8 mouse cellular contexts compared by ENCODE assay signal in the genomic region with DNA sequence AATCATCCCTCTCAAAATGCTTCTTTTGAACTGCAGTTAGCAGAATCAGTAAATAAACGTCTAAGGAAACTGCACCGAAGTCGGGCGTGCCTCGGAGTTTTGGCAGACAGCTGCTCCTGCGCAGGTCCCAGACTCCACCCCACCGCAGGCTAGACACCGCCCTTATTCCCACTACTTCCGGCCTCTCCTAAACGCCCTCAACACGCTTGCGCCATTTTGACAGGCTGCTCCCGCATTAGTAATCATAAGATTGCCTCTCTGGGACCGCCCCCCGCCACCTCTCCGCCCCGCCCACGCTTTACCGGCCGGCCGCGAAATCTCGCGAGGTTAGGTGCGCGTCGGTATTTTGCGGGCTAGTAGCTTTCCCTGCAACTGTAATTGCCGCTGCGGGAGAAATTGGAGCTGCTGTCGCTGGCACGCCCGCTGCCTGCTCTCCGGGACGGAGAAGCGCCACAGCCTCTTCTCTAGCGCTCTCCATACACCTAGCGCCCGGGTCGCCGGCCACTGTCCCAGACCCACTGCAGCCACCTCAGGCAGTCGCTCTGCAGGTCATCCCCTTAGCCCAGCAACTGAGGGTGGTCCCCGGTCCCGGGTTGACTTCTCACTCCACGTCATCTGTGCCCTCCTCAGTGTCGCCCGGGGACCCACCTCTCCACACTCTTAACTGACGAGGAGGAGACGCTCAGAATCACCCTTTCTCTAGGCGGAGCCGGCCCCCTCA. TPM values are rescaled to one million over a fixed set of nuclear protein-coding genes. Genes with fewer than 3 reads are reported as not detected.
DNase-seq lines count a peak whose midpoint lies in the region; ATAC-seq and TF ChIP-seq lines count a peak whose summit lies in the region.

A gene (plus strand): TSS at position 330 of the 721 bp plus-strand sequence.

- peaks cover 14% of the 10 kb centered on the region for H3K79me3 ChIP-seq in C2C12 (ENCODE audit: low read depth)

- peak within 1 kb of the TSS; percentile 86 for H3K27ac ChIP-seq in heart, embryonic 11.5 days (ENCODE audit: low read depth, low read length)
- H3K27ac ChIP-seq in kidney, embryonic 16.5 days (ENCODE audit: low read length), result peak within 1 kb of the TSS; percentile 78
- H3K27ac ChIP-seq in liver, adult 2 months (replicated peaks; ENCODE audit: insufficient read depth, low read depth, low read length), result peak within 1 kb of the TSS; percentile 75

- peak; percentile 98 for ATAC-seq in heart, embryonic 11.5 days (replicated peaks; ENCODE audit: insufficient number of reproducible peaks, low FRiP score, low TSS enrichment)
- peak; percentile 99 for ATAC-seq in kidney, embryonic 16.5 days (ENCODE audit: low FRiP score, low TSS enrichment)

- H3K79me2 ChIP-seq in C2C12 (ENCODE audit: control insufficient read depth, insufficient read depth), result peaks cover 45% of the 10 kb centered on the region
- no peaks in the 10 kb centered on the region for H3K79me2 ChIP-seq in liver, adult 2 months (ENCODE audit: control insufficient read depth, insufficient read depth, low read length)
- H3K79me2 ChIP-seq in myocyte (ENCODE audit: control insufficient read depth, insufficient read depth), result peaks cover 39% of the 10 kb centered on the region

- peaks cover 9% of the 10 kb centered on the region for H3K4me1 ChIP-seq in erythroblast, embryonic 14.5 days (ENCODE audit: control insufficient read depth)
- no peaks in the 10 kb centered on the region for H3K4me1 ChIP-seq in heart, embryonic 11.5 days (ENCODE audit: control insufficient read depth, insufficient read depth, low read length)
- H3K4me1 ChIP-seq in kidney, embryonic 16.5 days (ENCODE audit: insufficient read depth, low read length), result no peaks in the 10 kb centered on the region
- H3K4me1 ChIP-seq in liver, adult 2 months (ENCODE audit: control insufficient read depth, insufficient read depth, low read length), result no peaks in the 10 kb centered on the region; the same call in 1 of the 2 replicates

- DNase-seq in brain, embryonic 14.5 days (ENCODE audit: low read depth), result peak; percentile 97
- DNase-seq in liver, adult 2 months (ENCODE audit: extremely low read depth, low read depth, low spot score), result peak; percentile 89
- peak; percentile 92 for DNase-seq in splenic B cell, adult 2 months (ENCODE audit: low read depth, low spot score)

- H3K27me3 ChIP-seq in C2C12 (ENCODE audit: control insufficient read depth, insufficient read depth, insufficient read length), result no peaks in the 10 kb centered on the region
- peaks cover 8% of the 10 kb centered on the region for H3K27me3 ChIP-seq in erythroblast, embryonic 14.5 days (ENCODE audit: control insufficient read depth)
- H3K27me3 ChIP-seq in heart, embryonic 11.5 days (ENCODE audit: control insufficient read depth, insufficient read depth, low read length), result no peaks in the 10 kb centered on the region
- H3K27me3 ChIP-seq in kidney, embryonic 16.5 days (ENCODE audit: insufficient read depth, low read length), result no peaks in the 10 kb centered on the region
- H3K27me3 ChIP-seq in liver, adult 2 months (ENCODE audit: control insufficient read depth, insufficient read depth, low read length), result no peaks in the 10 kb centered on the region
- no peaks in the 10 kb centered on the region for H3K27me3 ChIP-seq in myocyte (ENCODE audit: control insufficient read depth, insufficient read depth, insufficient read length)
- no peaks in the 10 kb centered on the region for H3K27me3 ChIP-seq in splenic B cell, adult 2 months (ENCODE audit: control insufficient read depth, insufficient read depth, low read length, poor library complexity, severe bottlenecking)

- H3K9ac ChIP-seq in heart, embryonic 11.5 days (ENCODE audit: low read depth, low read length), result peak within 1 kb of the TSS; percentile 72
- peak within 1 kb of the TSS; percentile 71 for H3K9ac ChIP-seq in kidney, embryonic 16.5 days (replicated peaks; ENCODE audit: low read length)
- H3K9ac ChIP-seq in liver, adult 2 months (ENCODE audit: low read depth, low read length), result peak within 1 kb of the TSS; percentile 80

- 6% methylated on average over 51 of the region's 51 CpGs for WGBS in heart, embryonic 11.5 days (ENCODE audit: insufficient replicate concordance)
- 13% methylated on average over 51 of the region's 51 CpGs for WGBS in kidney, embryonic 16.5 days
- under 1% methylated on average over 50 of the region's 51 CpGs for WGBS in liver, adult 2 months

- TF ChIP-seq CTCF in C2C12 (IDR thresholded peaks at IDR 0.05; ENCODE audit: control insufficient read depth, insufficient read depth, insufficient read length), result no peak
- TF ChIP-seq CTCF in brain, embryonic 14.5 days (IDR thresholded peaks at IDR 0.05; ENCODE audit: borderline replicate concordance, extremely low read depth, insufficient read depth, insufficient read length), result no peak
- TF ChIP-seq CTCF in liver, adult 2 months (IDR thresholded peaks at IDR 0.05; ENCODE audit: low read depth, low read length), result no peak

- no peaks in the 10 kb centered on the region for H3K36me3 ChIP-seq in C2C12 (ENCODE audit: control insufficient read depth, insufficient read depth)
- no peaks in the 10 kb centered on the region for H3K36me3 ChIP-seq in erythroblast, embryonic 14.5 days (ENCODE audit: control insufficient read depth)
- no peaks in the 10 kb centered on the region for H3K36me3 ChIP-seq in heart, embryonic 11.5 days (ENCODE audit: control insufficient read depth, insufficient read depth, low read length)
- no peaks in the 10 kb centered on the region for H3K36me3 ChIP-seq in kidney, embryonic 16.5 days (ENCODE audit: insufficient read depth, low read length)
- no peaks in the 10 kb centered on the region for H3K36me3 ChIP-seq in liver, adult 2 months (ENCODE audit: control insufficient read depth, insufficient read depth, low read length)
- no peaks in the 10 kb centered on the region for H3K36me3 ChIP-seq in myocyte (ENCODE audit: control insufficient read depth, insufficient read depth)
- no peaks in the 10 kb centered on the region for H3K36me3 ChIP-seq in splenic B cell, adult 2 months (ENCODE audit: control insufficient read depth, insufficient read depth, low read length, poor library complexity, severe bottlenecking)

- H3K4me2 ChIP-seq in heart, embryonic 11.5 days, result peak within 1 kb of the TSS; percentile 64
- H3K4me2 ChIP-seq in kidney, embryonic 16.5 days (replicated peaks; ENCODE audit: low read depth, low read length), result peak within 1 kb of the TSS; percentile 59
- peak within 1 kb of the TSS; percentile 71 for H3K4me2 ChIP-seq in myocyte (ENCODE audit: low read depth)

- peak within 1 kb of the TSS; percentile 83 for H3ac ChIP-seq in C2C12 (ENCODE audit: control insufficient read depth, insufficient read length, low read depth)
- peak within 1 kb of the TSS; percentile 33 for H3ac ChIP-seq in myocyte (ENCODE audit: control insufficient read depth, insufficient read length)

- peak within 1 kb of the TSS; percentile 46 for H3K4me3 ChIP-seq in C2C12 (ENCODE audit: insufficient read depth, poor library complexity, severe bottlenecking)
- peak within 1 kb of the TSS; percentile 84 for H3K4me3 ChIP-seq in erythroblast, embryonic 14.5 days (replicated peaks)
- peak within 1 kb of the TSS; percentile 64 for H3K4me3 ChIP-seq in heart, embryonic 11.5 days (ENCODE audit: low read depth, low read length)
- H3K4me3 ChIP-seq in kidney, embryonic 16.5 days (ENCODE audit: low read length), result peak within 1 kb of the TSS; percentile 65
- peak within 1 kb of the TSS; percentile 67 for H3K4me3 ChIP-seq in liver, adult 2 months (ENCODE audit: insufficient read depth, low read depth, low read length)
- peak within 1 kb of the TSS; percentile 85 for H3K4me3 ChIP-seq in myocyte

- TF ChIP-seq POLR2A in brain, embryonic 14.5 days (IDR thresholded peaks at IDR 0.05; ENCODE audit: borderline replicate concordance, extremely low read depth, insufficient read depth, insufficient read length, poor library complexity, severe bottlenecking), result no peak
- TF ChIP-seq POLR2A in liver, adult 2 months (IDR thresholded peaks at IDR 0.05; ENCODE audit: extremely low read depth, insufficient read depth, low read length), result peak; percentile 61; the same call in 1 of the 2 replicates
- TF ChIP-seq POLR2A in myocyte (IDR thresholded peaks at IDR 0.05; ENCODE audit: insufficient read length, low read depth), result peak; percentile 66

- H3K9me3 ChIP-seq in erythroblast, embryonic 14.5 days (ENCODE audit: control insufficient read depth, low read length), result no peaks in the 10 kb centered on the region
- H3K9me3 ChIP-seq in heart, embryonic 11.5 days (replicated peaks; ENCODE audit: control insufficient read depth, low read length), result no peaks in the 10 kb centered on the region
- no peaks in the 10 kb centered on the region for H3K9me3 ChIP-seq in kidney, embryonic 16.5 days (ENCODE audit: low read length)

TF ChIP-seq in C2C12, 6 proteins besides CTCF, POLR2A, EP300 and RAD21:
- no peak for TF ChIP-seq CEBPB (IDR thresholded peaks at IDR 0.05; ENCODE audit: low read depth)
- TF ChIP-seq FOSL1 (IDR thresholded peaks at IDR 0.05; ENCODE audit: insufficient read depth, low read length, poor library complexity, severe bottlenecking), result no peak
- no peak for TF ChIP-seq MYOG (IDR thresholded peaks at IDR 0.05; ENCODE audit: control insufficient read depth, extremely low read depth, insufficient read length)
- no peak for TF ChIP-seq MAX (IDR thresholded peaks at IDR 0.05)
- no peak for TF ChIP-seq MYOD1 (IDR thresholded peaks at IDR 0.05; ENCODE audit: control insufficient read depth, insufficient read length, low read depth)
- no peak for TF ChIP-seq USF1 (IDR thresholded peaks at IDR 0.05; ENCODE audit: low read depth)

TF ChIP-seq in myocyte, 11 proteins besides CTCF, POLR2A, EP300 and RAD21:
- TF ChIP-seq USF1 (IDR thresholded peaks at IDR 0.05; ENCODE audit: low read depth), result no peak
- TF ChIP-seq MYOG (IDR thresholded peaks at IDR 0.05; ENCODE audit: control insufficient read depth in 1 of 3, insufficient read depth in 1 of 3, insufficient read length in 2 of 3, low read depth in 2 of 3), result peak in 1 of 3 experiments; percentile 43
- peak; percentile 69 for TF ChIP-seq POLR2AphosphoS2 (IDR thresholded peaks at IDR 0.05; ENCODE audit: insufficient read length, low read depth)
TF ChIP-seq in myocyte: peak in this region for 2.

RNA-seq across cellular contexts. Expression of the gene that starts here (rescaled TPM):
- polyA plus RNA-seq in C2C12 (2012; fragmentation: generic; extraction: Trizol) (2.0 TPM), myocyte (2012; fragmentation: generic; extraction: Trizol) (8.1 TPM)
- polyA plus RNA-seq in brain, embryonic 14.5 days (2012; rRNA removed), result 4.6 and 6.8 TPM in 2 replicates
- polyA plus RNA-seq in erythroblast, embryonic 14.5 days (2012), result 0.32 and 0.34 TPM in 2 replicates
- 6.6 and 7.7 TPM in 2 replicates for polyA plus RNA-seq in heart, embryonic 11.5 days (2014; fragmentation: Nextera tagmentation; extraction: Ambion mirVana)
- 4.8 and 5.0 TPM in 2 replicates for polyA plus RNA-seq in kidney, embryonic 16.5 days (2015; fragmentation: Nextera tagmentation; extraction: Ambion mirVana)
- 2.2 and 2.9 TPM in 2 replicates for total RNA-seq in liver, adult 2 months (2014; rRNA removed)
- 0.56 and 0.57 TPM in 2 replicates for polyA plus RNA-seq in liver, adult 2 months (2012; rRNA removed)

Comparison
In these comparisons a context has a peak if more than half of its experiments do, and no peak if none do; other contexts are left out.
1. Peak in every context shown above with its lines: DNase-seq, ATAC-seq, H3K4me3 ChIP-seq and H3K27ac ChIP-seq.